Mouse (Mus musculus) intestine, embryonic 14.5 days (tissue): ENCODE data around the gene Cd2. TPM values are rescaled to one million over a fixed set of nuclear protein-coding genes. Genes with fewer than 3 reads are reported as not detected.

ENCODE experiments used
- ATAC-seq: fragments of 200-750 bp; cut with Nextera tagmentation; replicated peaks from 2 replicates; pipeline ENCODE4 v1.8.0; 2017; ENCODE audit warnings: low read depth, moderate number of reproducible peaks, moderate TSS enrichment, moderate library complexity; ENCODE audit not compliant: low FRiP score, low TSS enrichment
- DNase-seq: peaks from one replicate; pipeline ENCODE4 v3.0.0-alpha.2; 2018; ENCODE audit warnings: low spot score
- H3K27ac ChIP-seq: fragments of 300-500 bp; sonication (generic); 2 replicates; pipeline ENCODE4 v1.5.1; 2014; ENCODE audit warnings: low read depth, mild to moderate bottlenecking, control low read depth
- H3K27me3 ChIP-seq: fragments of 300-500 bp; sonication (generic); replicated peaks from 2 replicates; pipeline ENCODE4 v1.6.1; 2014; ENCODE audit warnings: low read length, control low read depth; ENCODE audit not compliant: control insufficient read depth, insufficient read depth
- H3K36me3 ChIP-seq: fragments of 300-500 bp; sonication (generic); 2 replicates; pipeline ENCODE4 v1.6.1; 2014; ENCODE audit warnings: low read length, control low read depth; ENCODE audit not compliant: control insufficient read depth, insufficient read depth
- H3K4me1 ChIP-seq: fragments of 300-500 bp; sonication (generic); replicated peaks from 2 replicates; pipeline ENCODE4 v1.6.1; 2014; ENCODE audit warnings: low read length, control low read depth, mixed read lengths; ENCODE audit not compliant: control insufficient read depth, insufficient read depth
- H3K4me2 ChIP-seq: fragments of 300-500 bp; sonication (generic); 2 replicates; pipeline ENCODE4 v1.6.1; 2014; ENCODE audit warnings: low read length
- H3K4me3 ChIP-seq: fragments of 300-500 bp; sonication (generic); 2 replicates; pipeline ENCODE4 v1.5.1; 2014; ENCODE audit warnings: low read depth, low read length, control low read depth, mixed read lengths
- H3K9ac ChIP-seq: fragments of 300-500 bp; sonication (generic); 2 replicates; pipeline ENCODE4 v1.6.1; 2014; ENCODE audit warnings: mild to moderate bottlenecking, low read length
- H3K9me3 ChIP-seq: fragments of 300-500 bp; sonication (generic); 2 replicates; pipeline ENCODE4 v1.6.1; 2016; ENCODE audit warnings: low read length, control low read depth; ENCODE audit not compliant: control insufficient read depth
- WGBS: fragments of 180-500 bp; shearing (Covaris S2); extraction: QIAGEN DNeasy Blood & Tissue Kit; methylation state at CpG from one replicate; pipeline ENCODE4 v1.1.7; 2014; 5-methylcytosine and 5-hydroxymethylcytosine counted together
- polyA plus RNA-seq: library from polyadenylated mRNA; unstranded; fragments of >200 nt; fragmentation: Nextera tagmentation; extraction: Ambion mirVana; gene quantifications from 2 replicates; pipeline ENCODE4 v1.2.1, GENCODE M21; 2014

Gene Cd2
- polyA plus RNA-seq, 1 experiment from 2014 or later: 0.28 TPM

GRCm38 (mm10) chr3:101233424-101233823, 54.3 kb downstream of the Cd2 start:
- DNase-seq (no peak), ATAC-seq (no peak)
- Histone ChIP-seq H3K36me3 (no peaks in the 10 kb centered on the region), H3K27ac (no peak overlapping the region), H3K4me1 (peaks cover 9% of the 10 kb centered on the region; the same call in 1 of the 2 replicates), H3K9me3 (no peaks in the 10 kb centered on the region), H3K4me2 (no peak overlapping the region), H3K9ac (no peak overlapping the region), H3K4me3 (no peak overlapping the region), H3K27me3 (no peaks in the 10 kb centered on the region)
- whole genome bisulfite sequencing: 84% methylated on average over 5 of the region's 5 CpGs

GRCm38 (mm10) chr3:101232570-101232969, 55.2 kb downstream of the Cd2 start:
- DNase-seq: no peak
- no peak overlapping the region for H3K9ac ChIP-seq
- WGBS: 49% methylated on average over 8 of the region's 8 CpGs
- H3K4me2 ChIP-seq: no peak overlapping the region
- no peaks in the 10 kb centered on the region for H3K27me3 ChIP-seq
- no peak for ATAC-seq
- H3K36me3 ChIP-seq: no peaks in the 10 kb centered on the region
- H3K4me1 ChIP-seq: peaks cover 9% of the 10 kb centered on the region; the same call in 1 of the 2 replicates
- H3K27ac ChIP-seq: no peak overlapping the region
- no peaks in the 10 kb centered on the region for H3K9me3 ChIP-seq
- H3K4me3 ChIP-seq: no peak overlapping the region

GRCm38 (mm10) chr3:101230201-101230600, 57.5 kb downstream of the Cd2 start:
- Histone ChIP-seq H3K4me2 (no peak overlapping the region), H3K36me3 (no peaks in the 10 kb centered on the region), H3K4me1 (no peaks in the 10 kb centered on the region), H3K9me3 (no peaks in the 10 kb centered on the region), H3K9ac (no peak overlapping the region), H3K4me3 (no peak overlapping the region), H3K27ac (no peak overlapping the region), H3K27me3 (no peaks in the 10 kb centered on the region)
- no peak for DNase-seq
- WGBS: 82% methylated on average over 9 of the region's 9 CpGs
- ATAC-seq: no peak

GRCm38 (mm10) chr3:101229551-101229930, 58.2 kb downstream of the Cd2 start:
- Histone ChIP-seq H3K4me1 (no peaks in the 10 kb centered on the region), H3K4me3 (no peak overlapping the region), H3K27me3 (no peaks in the 10 kb centered on the region), H3K27ac (no peak overlapping the region), H3K36me3 (no peaks in the 10 kb centered on the region), H3K9me3 (no peaks in the 10 kb centered on the region), H3K4me2 (no peak overlapping the region), H3K9ac (no peak overlapping the region)
- no peak for ATAC-seq
- DNase-seq: no peak
- WGBS: 45% methylated on average over 5 of the region's 5 CpGs

GRCm38 (mm10) chr3:101228868-101229550, 58.7 kb downstream of the Cd2 start:
- 84% methylated on average over 13 of the region's 13 CpGs for WGBS
- H3K9me3 ChIP-seq: no peaks in the 10 kb centered on the region
- H3K9ac ChIP-seq: no peak overlapping the region
- no peaks in the 10 kb centered on the region for H3K27me3 ChIP-seq
- no peaks in the 10 kb centered on the region for H3K4me1 ChIP-seq
- no peak overlapping the region for H3K4me2 ChIP-seq
- no peak overlapping the region for H3K4me3 ChIP-seq
- DNase-seq (no peak), ATAC-seq (no peak)
- H3K27ac ChIP-seq: no peak overlapping the region
- H3K36me3 ChIP-seq: no peaks in the 10 kb centered on the region

- Histone ChIP-seq H3K4me3 (no peak overlapping the region), H3K4me2 (no peak overlapping the region), H3K27me3 (no peaks in the 10 kb centered on the region), H3K9ac (no peak overlapping the region), H3K36me3 (no peaks in the 10 kb centered on the region), H3K9me3 (no peaks in the 10 kb centered on the region), H3K4me1 (no peaks in the 10 kb centered on the region), H3K27ac (no peak overlapping the region)
- DNase-seq (no peak), ATAC-seq (no peak)
- WGBS: 87% methylated on average over 5 of the region's 5 CpGs
Observed at GRCm38 (mm10) chr3:101228066-101228465, 59.7 kb downstream of the Cd2 start.

Other genes with a start within 250 kb of the Cd2 start
- 8.4 and 8.8 TPM in 2 replicates for gene Ptgfrn, start 177.7 kb downstream of the Cd2 start, polyA plus RNA-seq
- 18.3 and 19.3 TPM in 2 replicates for gene Igsf3, start 89.1 kb upstream of the Cd2 start, polyA plus RNA-seq